Mouse (Mus musculus) hindbrain, postnatal 0 days (tissue): Measurements from ENCODE around the gene Tmem35b. TPM values are rescaled to one million over a fixed set of nuclear protein-coding genes. Genes with fewer than 3 reads are reported as not detected.

Experiments
- ATAC-seq: fragments of 200-750 bp; cut with Nextera tagmentation; 2 replicates; pipeline ENCODE4 v1.8.0; 2017; ENCODE audit warnings: mild to moderate bottlenecking, moderate TSS enrichment, moderate library complexity
- DNase-seq: peaks from one replicate; pipeline ENCODE4 v3.0.0-alpha.2; 2015; ENCODE audit warnings: low spot score
- H3K27ac ChIP-seq: fragments of 300-500 bp; sonication (generic); 2 replicates; pipeline ENCODE4 v1.5.1; 2014; ENCODE audit warnings: mild to moderate bottlenecking
- H3K27me3 ChIP-seq: fragments of 300-500 bp; sonication (generic); 2 replicates; pipeline ENCODE4 v1.6.1; 2014; ENCODE audit warnings: low read length, mixed read lengths; ENCODE audit not compliant: insufficient read depth
- H3K36me3 ChIP-seq: fragments of 300-500 bp; sonication (generic); 2 replicates; pipeline ENCODE4 v1.6.1; 2014; ENCODE audit warnings: low read length, mixed read lengths; ENCODE audit not compliant: insufficient read depth
- H3K4me1 ChIP-seq: fragments of 300-500 bp; sonication (generic); 2 replicates; pipeline ENCODE4 v1.6.1; 2014; ENCODE audit warnings: antibody characterized with exemption, low read length, mixed read lengths; ENCODE audit not compliant: insufficient read depth
- H3K4me2 ChIP-seq: fragments of 300-500 bp; sonication (generic); 2 replicates; pipeline ENCODE4 v1.6.1; 2014; ENCODE audit warnings: low read depth, mild to moderate bottlenecking, low read length, moderate library complexity, mixed read lengths
- H3K4me3 ChIP-seq: fragments of 300-500 bp; sonication (generic); 2 replicates; pipeline ENCODE4 v1.5.1; 2014; ENCODE audit warnings: low read length
- H3K9ac ChIP-seq: fragments of 300-500 bp; sonication (generic); replicated peaks from 2 replicates; pipeline ENCODE4 v1.6.1; 2014; ENCODE audit warnings: mild to moderate bottlenecking, low read length, moderate library complexity, mixed read lengths
- H3K9me3 ChIP-seq: fragments of 300-500 bp; sonication (generic); 2 replicates; pipeline ENCODE4 v1.6.1; 2016; ENCODE audit warnings: low read length, mixed read lengths
- CTCF ChIP-seq: IDR thresholded peaks from 2 replicates; pipeline ENCODE4 v1.5.1; 2016; ENCODE audit warnings: antibody characterized with exemption, control low read depth, low read depth
- WGBS: fragments of 180-500 bp; shearing (Covaris S2); extraction: QIAGEN DNeasy Blood & Tissue Kit; methylation state at CpG from one replicate; pipeline ENCODE4 v1.1.7; 2014; 5-methylcytosine and 5-hydroxymethylcytosine counted together
- polyA plus RNA-seq: library from polyadenylated mRNA; unstranded; fragments of >200 nt; fragmentation: Nextera tagmentation; extraction: Ambion mirVana; gene quantifications from 2 replicates; pipeline ENCODE4 v1.2.1, GENCODE M21; 2015
- total RNA-seq: library from RNA; depleted of rRNA; stranded (reverse); fragments of >200 nt; gene quantifications from 2 replicates; pipeline ENCODE4 v1.2.3, GENCODE M21; 2014

Tmem35b gene
- total and polyA plus RNA-seq, 2 experiments from 2014 or later = 6.7 to 15.4 TPM

DNA sequence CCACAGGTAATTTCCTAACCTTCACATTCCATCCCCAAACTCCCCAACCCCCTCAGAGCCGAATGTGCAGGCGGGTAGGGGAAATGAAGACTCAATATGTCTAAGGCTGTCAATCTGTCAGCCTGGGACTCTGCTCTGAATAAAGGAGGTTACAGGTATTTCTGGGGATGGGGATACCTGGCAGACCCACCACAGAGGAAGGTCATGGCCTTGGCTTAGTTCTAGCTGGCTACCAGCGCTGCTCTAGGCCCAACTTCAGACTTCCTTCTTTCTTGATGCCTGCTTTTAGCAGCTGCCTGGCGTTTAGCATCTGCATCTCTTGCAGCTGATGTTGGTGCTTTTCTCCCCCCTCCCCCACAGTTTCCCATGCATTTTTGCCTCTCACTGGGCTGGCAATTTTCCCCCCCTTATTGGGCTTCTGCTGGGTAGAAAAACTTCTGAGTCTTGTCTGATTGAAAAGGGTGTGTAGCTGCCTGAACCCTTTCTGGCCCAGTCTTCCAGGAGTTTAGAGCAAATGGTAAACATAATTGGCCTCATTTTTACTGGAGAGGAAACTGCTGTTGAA lies 47.9 kb downstream of the Tmem35b start:
- H3K4me1 ChIP-seq = peaks cover 17% of the 10 kb centered on the region; the same call in 1 of the 2 replicates
- H3K27ac ChIP-seq = peak overlapping the region; percentile 36; the same call in 1 of the 2 replicates
- no peak for TF ChIP-seq CTCF
- H3K9me3 ChIP-seq = no peaks in the 10 kb centered on the region
- H3K4me3 ChIP-seq = peak overlapping the region; percentile 2; the same call in 1 of the 2 replicates
- peak overlapping the region; percentile 92 for H3K4me2 ChIP-seq
- H3K27me3 ChIP-seq = no peaks in the 10 kb centered on the region
- DNase-seq (no peak), ATAC-seq (no peak)
- no peak overlapping the region for H3K9ac ChIP-seq
- 28% methylated on average over 4 of the region's 4 CpGs for WGBS
- H3K36me3 ChIP-seq = no peaks in the 10 kb centered on the region

DNA sequence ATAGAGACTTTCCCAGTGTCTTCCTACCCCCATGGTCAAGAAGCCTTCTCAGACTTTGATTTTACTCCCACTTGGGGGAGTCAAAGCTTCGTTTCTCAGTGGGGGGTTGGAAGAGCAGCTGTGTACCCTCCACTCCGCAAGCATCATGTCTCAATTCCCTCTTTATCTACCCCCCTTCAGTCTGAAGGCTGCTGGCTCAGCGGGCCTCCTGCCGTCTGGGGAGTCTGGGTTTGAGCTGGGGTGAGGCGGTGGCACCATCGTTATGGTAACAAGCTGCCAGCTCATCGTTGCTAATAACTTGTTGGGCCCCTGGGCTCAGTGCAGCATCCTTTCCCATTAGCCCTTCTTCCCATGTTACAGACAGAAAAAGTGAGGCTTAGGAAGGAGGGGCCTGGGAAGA lies 48.6 kb downstream of the Tmem35b start:
- TF ChIP-seq CTCF = no peak
- ATAC-seq = no peak

DNA sequence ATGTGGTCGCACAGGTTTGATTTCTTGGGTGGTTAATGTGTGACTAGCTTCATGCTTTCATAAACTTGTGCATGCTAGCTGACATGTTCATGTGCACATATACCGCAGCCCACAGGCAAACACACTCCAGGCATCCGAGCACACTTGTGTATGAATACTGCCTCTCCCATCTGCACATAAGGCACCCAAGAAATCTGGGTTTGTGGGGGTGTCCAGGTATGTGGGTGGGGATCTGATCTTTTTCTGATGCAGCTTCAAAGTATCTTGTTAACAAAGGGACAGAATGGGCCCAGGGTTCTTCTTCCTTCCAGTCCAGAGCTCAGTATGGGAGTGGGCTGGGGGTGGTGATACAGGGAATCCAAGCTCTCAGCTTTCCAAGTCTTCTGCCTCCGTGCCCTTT lies 49.1 kb downstream of the Tmem35b start:
- no peaks in the 10 kb centered on the region for H3K27me3 ChIP-seq
- ATAC-seq (no peak), DNase-seq (no peak)
- H3K9me3 ChIP-seq = no peaks in the 10 kb centered on the region
- no peak overlapping the region for H3K9ac ChIP-seq
- H3K27ac ChIP-seq = no peak overlapping the region
- H3K4me2 ChIP-seq = peak overlapping the region; percentile 92
- TF ChIP-seq CTCF = no peak
- peaks cover 17% of the 10 kb centered on the region; the same call in 1 of the 2 replicates for H3K4me1 ChIP-seq
- 61% methylated on average over 4 of the region's 4 CpGs for WGBS
- H3K36me3 ChIP-seq = no peaks in the 10 kb centered on the region
- no peak overlapping the region for H3K4me3 ChIP-seq

More for the DNA sequence above, 48.6 kb downstream of the Tmem35b start:
- Histone ChIP-seq H3K27me3 (no peaks in the 10 kb centered on the region), H3K36me3 (no peaks in the 10 kb centered on the region), H3K9me3 (no peaks in the 10 kb centered on the region), H3K4me1 (peaks cover 17% of the 10 kb centered on the region; the same call in 1 of the 2 replicates), H3K4me3 (0 out of 2 replicates have a peak overlapping the region, but pooled peaks have one; percentile 7), H3K9ac (no peak overlapping the region), H3K27ac (no peak overlapping the region), H3K4me2 (peak overlapping the region; percentile 92)
- WGBS = 17% methylated on average over 7 of the region's 7 CpGs
- DNase-seq = no peak

DNA sequence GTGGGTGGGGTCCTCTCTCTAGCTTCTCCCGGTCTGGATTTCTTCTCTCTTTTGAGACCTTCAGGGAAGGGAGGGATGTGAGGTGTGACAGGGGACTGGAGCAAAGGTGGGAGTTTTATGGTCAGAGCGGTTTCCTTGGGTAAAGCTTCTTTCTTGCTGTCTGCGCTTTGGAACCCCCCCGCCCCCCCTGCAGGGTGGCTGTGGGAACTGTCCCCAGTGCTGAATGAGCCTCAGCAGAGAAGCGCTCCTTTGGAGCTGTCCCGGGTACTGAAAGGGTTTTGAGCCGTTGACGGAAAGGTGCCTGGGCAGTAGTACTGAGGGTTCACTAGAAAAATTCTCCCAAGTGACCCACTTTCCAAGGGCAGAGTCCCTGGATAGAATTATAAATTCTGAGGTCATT lies 50.0 kb downstream of the Tmem35b start:
- ATAC-seq (no peak), DNase-seq (peak; percentile 73)
- Histone ChIP-seq H3K4me2 (peak overlapping the region; percentile 92), H3K9ac (no peak overlapping the region), H3K4me1 (peaks cover 17% of the 10 kb centered on the region; the same call in 1 of the 2 replicates), H3K9me3 (no peaks in the 10 kb centered on the region), H3K27me3 (no peaks in the 10 kb centered on the region), H3K4me3 (0 out of 2 replicates have a peak overlapping the region, but pooled peaks have one; percentile 3), H3K36me3 (no peaks in the 10 kb centered on the region), H3K27ac (no peak overlapping the region)
- TF ChIP-seq CTCF = 0 out of 2 replicates have a peak, but pooled peaks have one; percentile 12
- 9% methylated on average over 8 of the region's 8 CpGs for WGBS

DNA sequence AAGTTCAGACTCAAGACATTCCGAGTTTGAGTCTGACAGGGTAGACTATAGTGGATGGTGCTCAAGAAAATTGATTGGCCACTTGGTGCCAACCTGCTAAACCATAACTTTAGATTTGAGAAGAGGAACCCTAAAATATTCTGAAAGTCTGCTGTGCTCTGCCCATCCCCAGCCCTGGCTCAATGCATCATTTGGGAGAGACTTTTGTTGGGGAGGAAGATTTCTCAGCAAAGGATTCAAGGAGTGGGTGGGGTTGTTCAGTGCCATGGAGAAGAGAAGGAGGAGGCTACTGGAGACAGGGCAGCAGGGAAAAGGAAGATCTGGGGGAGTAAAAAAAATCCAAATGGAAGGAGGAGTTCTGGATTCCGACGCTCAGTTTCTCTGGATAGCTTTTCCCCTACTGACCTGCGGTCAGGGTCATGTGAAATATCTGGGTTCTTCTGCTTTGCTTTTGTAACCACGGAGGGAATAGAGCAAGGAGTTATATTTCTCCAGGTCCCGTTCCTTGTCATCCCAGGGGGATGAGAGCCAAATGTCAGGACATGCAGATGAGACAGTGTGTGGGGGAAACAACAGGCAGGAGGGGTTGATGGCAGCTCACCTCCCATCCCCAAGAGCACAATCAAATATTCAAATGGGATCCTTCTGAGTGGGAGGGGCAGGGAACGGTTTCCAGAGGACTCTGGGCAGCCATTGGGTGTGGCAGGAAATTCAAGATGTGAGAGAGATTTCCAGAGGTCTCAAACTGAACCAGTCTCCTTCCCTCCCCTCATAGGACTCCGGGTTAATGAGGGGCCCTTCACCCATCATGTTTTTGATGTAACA lies 50.8 kb downstream of the Tmem35b start:
- no peak for TF ChIP-seq CTCF
- Histone ChIP-seq H3K36me3 (no peaks in the 10 kb centered on the region), H3K9ac (no peak overlapping the region), H3K4me2 (no peak overlapping the region), H3K4me1 (peaks cover 24% of the 10 kb centered on the region), H3K4me3 (no peak overlapping the region), H3K27me3 (no peaks in the 10 kb centered on the region), H3K9me3 (no peaks in the 10 kb centered on the region), H3K27ac (no peak overlapping the region)
- ATAC-seq = no peak
- no peak for DNase-seq
- 57% methylated on average over 8 of the region's 8 CpGs for WGBS

DNA sequence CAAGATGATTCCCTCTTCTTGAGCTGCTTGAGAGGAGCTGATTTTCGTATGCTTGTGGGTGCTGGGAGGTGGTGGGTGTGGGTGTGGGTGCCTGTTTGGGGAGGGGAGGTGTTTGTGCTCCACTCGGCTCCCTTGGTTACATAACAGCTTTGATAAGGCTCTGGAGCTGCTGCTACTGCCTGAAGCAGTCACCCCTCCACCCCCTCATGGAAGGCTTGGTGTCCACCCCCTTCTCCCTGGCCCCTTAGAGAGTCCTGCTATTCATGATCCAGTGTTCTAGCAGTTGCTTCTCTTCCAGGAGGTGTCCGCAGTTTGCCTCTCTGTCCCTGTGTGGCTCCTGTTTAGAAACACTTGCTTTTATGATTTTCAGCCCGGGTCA lies 51.4 kb downstream of the Tmem35b start:
- Histone ChIP-seq H3K9me3 (no peaks in the 10 kb centered on the region), H3K36me3 (no peaks in the 10 kb centered on the region), H3K4me2 (no peak overlapping the region), H3K4me3 (no peak overlapping the region), H3K4me1 (peaks cover 28% of the 10 kb centered on the region), H3K9ac (no peak overlapping the region), H3K27ac (no peak overlapping the region), H3K27me3 (no peaks in the 10 kb centered on the region)
- no peak for TF ChIP-seq CTCF
- no peak for DNase-seq
- ATAC-seq = no peak
- 57% methylated on average over 4 of the region's 4 CpGs for WGBS
